Mouse (Mus musculus): Measurements from ENCODE around the gene Dnaaf3. TPM values are rescaled to one million over a fixed set of nuclear protein-coding genes. Genes with fewer than 3 reads are reported as not detected.

Dnaaf3 gene
- polyA plus RNA-seq, 1 experiment from 2014 or later: 0.55 TPM

DNA sequence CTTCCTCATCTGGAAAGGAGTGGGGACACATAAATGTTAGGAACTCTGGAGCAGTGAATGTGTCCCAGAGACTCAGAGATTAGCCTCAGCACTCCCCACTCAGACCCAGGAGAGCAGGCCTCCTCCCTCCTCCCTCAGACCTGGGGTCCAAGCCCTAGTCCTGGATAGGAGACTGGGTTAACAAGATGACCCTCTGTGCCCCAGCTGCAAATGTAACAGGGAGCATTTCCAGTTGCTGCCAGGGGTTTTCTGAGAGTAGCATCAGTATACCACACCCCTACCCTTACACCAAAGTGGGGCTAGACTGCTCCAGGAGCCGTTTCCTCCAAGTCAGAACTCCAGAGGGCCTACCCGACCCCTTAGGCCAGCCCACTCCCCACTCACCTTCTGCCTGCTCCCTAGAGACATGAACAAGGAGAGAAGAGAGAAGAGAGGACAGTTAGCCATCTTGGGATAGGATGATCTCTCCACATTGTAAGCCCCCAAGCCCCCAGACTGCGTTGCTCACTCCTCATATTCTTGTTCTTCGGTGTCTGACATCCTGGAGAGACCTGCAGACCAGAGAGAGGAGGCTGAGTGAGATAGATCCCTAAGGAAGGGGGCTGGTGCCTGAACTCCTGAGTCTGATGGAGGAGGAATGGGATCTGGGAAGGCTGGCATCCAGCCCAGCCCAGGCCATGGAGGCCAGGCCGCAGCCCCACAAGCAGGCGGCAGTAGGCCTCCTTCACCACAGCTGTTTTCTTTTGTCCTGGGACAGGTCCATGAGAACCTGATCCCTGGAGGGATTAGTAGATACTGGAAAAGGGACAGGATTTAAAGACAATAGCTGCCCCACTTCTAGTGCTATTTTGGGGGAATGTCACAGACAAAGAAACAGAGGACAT lies 18.2 kb downstream of the Dnaaf3 start:
- no peak overlapping the region for H3K9ac ChIP-seq (ENCODE audit: low read length)

DNA sequence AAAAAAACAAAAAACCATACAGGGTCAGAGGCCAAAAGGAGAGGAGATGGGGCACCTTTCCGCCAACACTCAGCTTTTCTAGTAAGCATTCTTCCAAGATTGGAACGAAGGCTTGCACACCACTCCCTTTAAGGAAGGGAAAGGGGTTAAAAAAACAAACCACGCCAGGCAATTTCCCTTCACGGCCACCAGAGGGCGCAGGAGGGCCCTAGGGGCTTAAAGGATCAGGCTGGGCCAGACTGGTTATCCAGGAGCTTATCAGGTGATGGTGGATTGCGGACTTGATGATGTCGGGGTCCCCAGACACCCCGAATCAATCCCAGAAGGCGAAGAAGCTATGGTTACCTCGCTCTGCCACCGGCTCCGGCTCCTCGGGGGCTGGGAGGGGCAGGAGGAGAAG lies 19.0 kb downstream of the Dnaaf3 start:
- 34% methylated on average over 13 of the region's 13 CpGs for WGBS
- no peak overlapping the region for H3K27ac ChIP-seq (ENCODE audit: low read depth, low read length)
- H3K36me3 ChIP-seq (ENCODE audit: control insufficient read depth, insufficient read depth, low read length): no peaks in the 10 kb centered on the region
- DNase-seq (ENCODE audit: low spot score) (peak; percentile 34), ATAC-seq (no peak)
- no peak overlapping the region for H3K9ac ChIP-seq (ENCODE audit: low read length)
- H3K27me3 ChIP-seq (replicated peaks; ENCODE audit: control insufficient read depth, insufficient read depth, low read length): no peaks in the 10 kb centered on the region
- no peaks in the 10 kb centered on the region for H3K9me3 ChIP-seq (replicated peaks; ENCODE audit: control insufficient read depth, low read length)
- no peak overlapping the region for H3K4me3 ChIP-seq (ENCODE audit: low read depth, low read length)
- no peaks in the 10 kb centered on the region for H3K4me1 ChIP-seq (ENCODE audit: control insufficient read depth, insufficient read depth, low read length)
- no peak overlapping the region for H3K4me2 ChIP-seq (ENCODE audit: low read length)

More for the DNA sequence above, 18.2 kb downstream of the Dnaaf3 start:
- H3K36me3 ChIP-seq (ENCODE audit: control insufficient read depth, insufficient read depth, low read length): no peaks in the 10 kb centered on the region
- H3K9me3 ChIP-seq (replicated peaks; ENCODE audit: control insufficient read depth, low read length): no peaks in the 10 kb centered on the region
- no peak overlapping the region for H3K27ac ChIP-seq (ENCODE audit: low read depth, low read length)
- H3K4me3 ChIP-seq (ENCODE audit: low read depth, low read length): no peak overlapping the region
- DNase-seq (ENCODE audit: low spot score) (no peak), ATAC-seq (no peak)
- no peaks in the 10 kb centered on the region for H3K27me3 ChIP-seq (replicated peaks; ENCODE audit: control insufficient read depth, insufficient read depth, low read length)
- WGBS: 46% methylated on average over 6 of the region's 6 CpGs
- H3K4me1 ChIP-seq (ENCODE audit: control insufficient read depth, insufficient read depth, low read length): no peaks in the 10 kb centered on the region
- no peak overlapping the region for H3K4me2 ChIP-seq (ENCODE audit: low read length)

GRCm38 (mm10) chr7:4511489-4512224 lies 20.6 kb downstream of the Dnaaf3 start:
- H3K27ac ChIP-seq (ENCODE audit: low read depth, low read length): no peak overlapping the region
- ATAC-seq (no peak), DNase-seq (ENCODE audit: low spot score) (no peak)
- H3K9me3 ChIP-seq (replicated peaks; ENCODE audit: control insufficient read depth, low read length): no peaks in the 10 kb centered on the region
- no peak overlapping the region for H3K9ac ChIP-seq (ENCODE audit: low read length)
- no peak overlapping the region for H3K4me3 ChIP-seq (ENCODE audit: low read depth, low read length)
- 80% methylated on average over 8 of the region's 8 CpGs for WGBS
- H3K4me1 ChIP-seq (ENCODE audit: control insufficient read depth, insufficient read depth, low read length): no peaks in the 10 kb centered on the region
- H3K36me3 ChIP-seq (ENCODE audit: control insufficient read depth, insufficient read depth, low read length): no peaks in the 10 kb centered on the region
- H3K4me2 ChIP-seq (ENCODE audit: low read length): no peak overlapping the region
- H3K27me3 ChIP-seq (replicated peaks; ENCODE audit: control insufficient read depth, insufficient read depth, low read length): no peaks in the 10 kb centered on the region

DNA sequence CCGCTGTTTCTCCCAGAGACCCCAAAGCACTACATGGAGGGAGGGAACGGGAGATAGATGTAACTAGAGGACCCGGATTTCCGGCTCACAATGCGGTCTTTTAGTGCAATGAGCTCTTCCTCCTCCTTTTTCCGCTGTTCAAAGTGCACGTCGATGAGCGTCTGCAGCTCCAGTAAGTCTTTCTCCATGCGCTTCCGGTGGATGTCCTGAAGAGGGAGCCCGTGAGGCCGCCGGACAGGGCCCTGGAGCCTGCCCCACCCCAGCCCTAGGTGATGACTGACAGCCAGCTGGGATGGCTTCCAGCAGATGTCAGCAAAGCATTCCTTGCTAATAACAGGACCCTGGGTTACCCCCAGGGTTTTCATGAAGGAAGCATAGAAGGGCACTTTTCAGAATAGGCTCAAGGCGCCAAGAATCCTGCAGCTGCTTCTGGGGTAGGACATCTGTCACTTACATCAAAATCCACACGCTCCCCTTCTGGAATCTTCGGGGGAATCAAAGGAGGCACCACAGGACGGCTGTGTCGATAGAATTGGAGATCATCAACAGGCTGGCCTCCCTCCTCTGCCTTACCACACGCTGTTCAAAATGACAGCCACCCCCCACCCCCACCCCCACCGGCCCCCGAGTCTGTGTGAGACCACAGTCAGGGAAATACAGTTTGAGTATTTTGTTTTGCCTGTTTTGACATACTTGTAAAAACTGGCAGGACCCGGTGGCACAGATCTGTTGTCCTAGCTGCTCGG lies 22.2 kb downstream of the Dnaaf3 start:
- no peaks in the 10 kb centered on the region for H3K27me3 ChIP-seq (replicated peaks; ENCODE audit: control insufficient read depth, insufficient read depth, low read length)
- no peak overlapping the region for H3K4me3 ChIP-seq (ENCODE audit: low read depth, low read length)
- H3K9ac ChIP-seq (ENCODE audit: low read length): no peak overlapping the region
- ATAC-seq (peak; percentile 74), DNase-seq (ENCODE audit: low spot score) (peak; percentile 82)
- H3K27ac ChIP-seq (ENCODE audit: low read depth, low read length): no peak overlapping the region
- WGBS: 16% methylated on average over 24 of the region's 24 CpGs
- H3K4me1 ChIP-seq (ENCODE audit: control insufficient read depth, insufficient read depth, low read length): no peaks in the 10 kb centered on the region
- H3K36me3 ChIP-seq (ENCODE audit: control insufficient read depth, insufficient read depth, low read length): no peaks in the 10 kb centered on the region
- no peaks in the 10 kb centered on the region for H3K9me3 ChIP-seq (replicated peaks; ENCODE audit: control insufficient read depth, low read length)
- H3K4me2 ChIP-seq (ENCODE audit: low read length): no peak overlapping the region

- DNase-seq (ENCODE audit: low spot score): no peak
- H3K27ac ChIP-seq (ENCODE audit: low read depth, low read length): no peak overlapping the region
- no peaks in the 10 kb centered on the region for H3K27me3 ChIP-seq (replicated peaks; ENCODE audit: control insufficient read depth, insufficient read depth, low read length)
- WGBS: 91% methylated on average over 8 of the region's 8 CpGs
- no peaks in the 10 kb centered on the region for H3K36me3 ChIP-seq (ENCODE audit: control insufficient read depth, insufficient read depth, low read length)
- H3K4me2 ChIP-seq (ENCODE audit: low read length): no peak overlapping the region
- no peak overlapping the region for H3K4me3 ChIP-seq (ENCODE audit: low read depth, low read length)
- no peak for ATAC-seq
- H3K4me1 ChIP-seq (ENCODE audit: control insufficient read depth, insufficient read depth, low read length): no peaks in the 10 kb centered on the region
- no peaks in the 10 kb centered on the region for H3K9me3 ChIP-seq (replicated peaks; ENCODE audit: control insufficient read depth, low read length)
- no peak overlapping the region for H3K9ac ChIP-seq (ENCODE audit: low read length)
Observed at GRCm38 (mm10) chr7:4508739-4509116, 23.5 kb downstream of the Dnaaf3 start.

GRCm38 (mm10) chr7:4508062-4508738 lies 24.1 kb downstream of the Dnaaf3 start:
- H3K4me1 ChIP-seq (ENCODE audit: control insufficient read depth, insufficient read depth, low read length): no peaks in the 10 kb centered on the region
- no peaks in the 10 kb centered on the region for H3K9me3 ChIP-seq (replicated peaks; ENCODE audit: control insufficient read depth, low read length)
- 87% methylated on average over 24 of the region's 32 CpGs for WGBS
- no peaks in the 10 kb centered on the region for H3K36me3 ChIP-seq (ENCODE audit: control insufficient read depth, insufficient read depth, low read length)
- DNase-seq (ENCODE audit: low spot score) (no peak), ATAC-seq (no peak)
- H3K27me3 ChIP-seq (replicated peaks; ENCODE audit: control insufficient read depth, insufficient read depth, low read length): no peaks in the 10 kb centered on the region
- H3K9ac ChIP-seq (ENCODE audit: low read length): no peak overlapping the region
- H3K27ac ChIP-seq (ENCODE audit: low read depth, low read length): no peak overlapping the region
- no peak overlapping the region for H3K4me3 ChIP-seq (ENCODE audit: low read depth, low read length)
- no peak overlapping the region for H3K4me2 ChIP-seq (ENCODE audit: low read length)

- ATAC-seq: no peak
- WGBS: 63% methylated on average over 3 of the region's 4 CpGs
- no peaks in the 10 kb centered on the region for H3K27me3 ChIP-seq (replicated peaks; ENCODE audit: control insufficient read depth, insufficient read depth, low read length)
- H3K9ac ChIP-seq (ENCODE audit: low read length): no peak overlapping the region
- H3K27ac ChIP-seq (ENCODE audit: low read depth, low read length): no peak overlapping the region
- no peak for DNase-seq (ENCODE audit: low spot score)
- no peak overlapping the region for H3K4me3 ChIP-seq (ENCODE audit: low read depth, low read length)
- no peaks in the 10 kb centered on the region for H3K36me3 ChIP-seq (ENCODE audit: control insufficient read depth, insufficient read depth, low read length)
- H3K4me1 ChIP-seq (ENCODE audit: control insufficient read depth, insufficient read depth, low read length): peaks cover 2% of the 10 kb centered on the region; the same call in 1 of the 2 replicates
- no peaks in the 10 kb centered on the region for H3K9me3 ChIP-seq (replicated peaks; ENCODE audit: control insufficient read depth, low read length)
- no peak overlapping the region for H3K4me2 ChIP-seq (ENCODE audit: low read length)
Observed at GRCm38 (mm10) chr7:4507220-4507619, 25.0 kb downstream of the Dnaaf3 start.

- ATAC-seq: no peak
- Histone ChIP-seq H3K4me3 (ENCODE audit: low read depth, low read length) (no peak overlapping the region), H3K4me2 (ENCODE audit: low read length) (no peak overlapping the region)
Observed at GRCm38 (mm10) chr7:4504646-4505435, 27.4 kb downstream of the Dnaaf3 start.

More at GRCm38 (mm10) chr7:4504646-4505435, 27.4 kb downstream of the Dnaaf3 start:
- Histone ChIP-seq H3K4me1 (ENCODE audit: control insufficient read depth, insufficient read depth, low read length) (peaks cover 12% of the 10 kb centered on the region), H3K36me3 (ENCODE audit: control insufficient read depth, insufficient read depth, low read length) (no peaks in the 10 kb centered on the region), H3K9me3 (replicated peaks; ENCODE audit: control insufficient read depth, low read length) (no peaks in the 10 kb centered on the region), H3K27ac (ENCODE audit: low read depth, low read length) (no peak overlapping the region), H3K9ac (ENCODE audit: low read length) (no peak overlapping the region), H3K27me3 (replicated peaks; ENCODE audit: control insufficient read depth, insufficient read depth, low read length) (no peaks in the 10 kb centered on the region)
- 69% methylated on average over 11 of the region's 11 CpGs for WGBS
- DNase-seq (ENCODE audit: low spot score): no peak
